Mouse (Mus musculus) layer of hippocampus, adult 8-10 months (tissue): ENCODE measurements at regions not wholly inside any gene's neighbourhood (a gene's known extent, or its start where the extent isn't known, plus 50 kb on each side); places are given as distances from the start of the nearest gene placed in this dataset.

Experiments used
- DNase-seq, 2 experiments: peaks; one replicate each; pipeline ENCODE4 v3.0.0; 2022; ENCODE audit warnings: low spot score in 2 of 2

- DNase-seq, result no peak
These were observed 610.2 kb upstream of the Clint1 start for GRCm38 (mm10) chr11:45241671-45242070.

- DNase-seq, result no peak
These were observed 607.1 kb upstream of the Clint1 start for GRCm38 (mm10) chr11:45244796-45245195.

GRCm38 (mm10) chr11:45256019-45256418, 595.8 kb upstream of the Clint1 start:
- DNase-seq, result no peak

GRCm38 (mm10) chr11:45262198-45262597, 589.7 kb upstream of the Clint1 start:
- DNase-seq, result no peak

- no peak for DNase-seq
These were observed 587.9 kb upstream of the Clint1 start for GRCm38 (mm10) chr11:45264001-45264400.

GRCm38 (mm10) chr11:45265171-45265988, 586.5 kb upstream of the Clint1 start:
- DNase-seq, result no peak

GRCm38 (mm10) chr11:45265989-45266302, 585.9 kb upstream of the Clint1 start:
- DNase-seq, result no peak

- DNase-seq, result no peak
These were observed 582.6 kb upstream of the Clint1 start for GRCm38 (mm10) chr11:45269215-45269614.

GRCm38 (mm10) chr11:45271206-45271605, 580.6 kb upstream of the Clint1 start:
- DNase-seq, result no peak

GRCm38 (mm10) chr11:45274446-45275119, 577.3 kb upstream of the Clint1 start:
- no peak for DNase-seq

GRCm38 (mm10) chr11:45275170-45275569, 576.7 kb upstream of the Clint1 start:
- no peak for DNase-seq

- DNase-seq, result no peak
These were observed 555.1 kb upstream of the Clint1 start for GRCm38 (mm10) chr11:45296772-45297171.

- DNase-seq, result no peak
These were observed 539.9 kb upstream of the Clint1 start for GRCm38 (mm10) chr11:45311934-45312333.

GRCm38 (mm10) chr11:45323766-45324165, 528.1 kb upstream of the Clint1 start:
- no peak for DNase-seq

- DNase-seq, result no peak
These were observed 521.5 kb upstream of the Clint1 start for GRCm38 (mm10) chr11:45330319-45330718.

- no peak for DNase-seq
These were observed 518.1 kb upstream of the Clint1 start for GRCm38 (mm10) chr11:45333756-45334155.

- no peak for DNase-seq
These were observed 502.5 kb upstream of the Clint1 start for GRCm38 (mm10) chr11:45349331-45349730.

- no peak for DNase-seq
These were observed 486.5 kb upstream of the Clint1 start for GRCm38 (mm10) chr11:45365343-45365742.

- DNase-seq, result no peak
These were observed 462.4 kb upstream of the Clint1 start for GRCm38 (mm10) chr11:45389243-45390146.

GRCm38 (mm10) chr11:45396009-45396408, 455.8 kb upstream of the Clint1 start:
- DNase-seq, result no peak

GRCm38 (mm10) chr11:45398188-45398587, 453.7 kb upstream of the Clint1 start:
- no peak for DNase-seq
